Mouse (Mus musculus) erythroblast, embryonic 14.5 days (primary cell): ENCODE results near the gene Plin5.

Source experiments
- GATA1 ChIP-seq: IDR thresholded peaks from 2 replicates; pipeline ENCODE4 v1.6.1; 2012; ENCODE audit warnings: low read length, inconsistent platforms, mixed read lengths
- TAL1 ChIP-seq: IDR thresholded peaks from 3 replicates; pipeline ENCODE4 v1.6.1; 2012; ENCODE audit warnings: low read length, inconsistent platforms, mixed read lengths

DNA sequence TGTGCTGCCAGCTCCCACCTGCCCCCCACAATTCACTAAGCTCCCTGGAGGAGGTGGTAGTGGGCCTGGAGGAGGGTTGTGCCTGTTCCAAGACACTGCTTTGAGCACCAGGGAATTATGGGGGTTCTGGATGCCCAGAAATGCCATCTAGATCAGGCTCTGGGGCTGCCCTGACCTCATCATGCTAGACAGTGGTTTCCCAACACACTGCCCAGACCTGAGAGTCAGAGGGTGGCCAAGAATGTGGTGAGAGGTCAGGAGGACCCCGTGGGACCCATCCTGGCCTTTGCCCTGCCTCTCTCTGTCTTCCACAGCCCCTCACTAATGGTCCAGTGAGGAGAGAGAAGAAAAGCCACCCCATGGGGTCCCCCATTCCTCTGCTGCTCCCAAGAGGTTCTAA lies 6.4 kb downstream of the Plin5 start:
- TF ChIP-seq TAL1 = no peak
- no peak for TF ChIP-seq GATA1
